Mouse (Mus musculus): ENCODE measurements around the gene Dnajc28.

DNA sequence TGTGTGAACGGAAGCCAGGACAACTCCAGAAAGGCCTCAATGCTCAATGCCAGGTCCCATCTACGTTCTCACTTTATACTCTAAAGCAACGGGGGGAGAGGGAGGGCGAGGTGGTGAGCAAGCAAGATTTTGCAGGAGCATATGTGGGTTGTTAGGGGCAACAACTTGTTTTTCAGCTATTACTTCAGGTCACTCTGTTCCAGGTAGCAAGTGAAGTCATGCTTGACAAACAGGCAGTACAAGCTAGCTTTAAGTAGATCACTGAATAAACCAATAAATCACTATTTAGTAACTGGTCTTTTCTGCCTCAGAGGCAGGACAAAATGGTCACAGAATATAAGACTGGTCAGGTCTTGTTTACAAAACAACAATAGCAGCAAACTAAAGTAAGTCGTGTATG, 33.2 kb downstream of the Dnajc28 start:
- no peak for TF ChIP-seq GATA1 (IDR thresholded peaks at IDR 0.05; ENCODE audit: low read length)
- TF ChIP-seq TAL1 (IDR thresholded peaks at IDR 0.05; ENCODE audit: low read length), result no peak
